Mouse (Mus musculus) forebrain, embryonic 13.5 days (tissue): ENCODE measurements around the gene Nmral1. TPM values are rescaled to one million over a fixed set of nuclear protein-coding genes. Genes with fewer than 3 reads are reported as not detected.
"Not testable (repeated sequence)": the region's sequence is repeated elsewhere in the genome, so short reads cannot be mapped to it uniquely, and the experiment has no call there.

Source experiments
- ATAC-seq: fragments of 200-750 bp; cut with Nextera tagmentation; 2 replicates; pipeline ENCODE4 v1.8.0; 2017
- H3K27ac ChIP-seq: fragments of 300-500 bp; sonication (generic); 2 replicates; pipeline ENCODE4 v1.5.1; 2015; ENCODE audit warnings: inconsistent platforms, mild to moderate bottlenecking, moderate library complexity
- H3K27me3 ChIP-seq: fragments of 300-500 bp; sonication (generic); 2 replicates; pipeline ENCODE4 v1.6.1; 2015; ENCODE audit warnings: mild to moderate bottlenecking, inconsistent platforms
- H3K36me3 ChIP-seq: fragments of 300-500 bp; sonication (generic); 2 replicates; pipeline ENCODE4 v1.6.1; 2015; ENCODE audit warnings: mild to moderate bottlenecking, inconsistent platforms; ENCODE audit not compliant: poor library complexity, severe bottlenecking
- H3K4me1 ChIP-seq: fragments of 300-500 bp; sonication (generic); 2 replicates; pipeline ENCODE4 v1.6.1; 2015; ENCODE audit warnings: inconsistent platforms
- H3K4me2 ChIP-seq: fragments of 300-500 bp; sonication (generic); 2 replicates; pipeline ENCODE4 v1.6.1; 2015; ENCODE audit warnings: inconsistent platforms, mild to moderate bottlenecking, moderate library complexity
- H3K4me3 ChIP-seq: fragments of 300-500 bp; sonication (generic); 2 replicates; pipeline ENCODE4 v1.5.1; 2015; ENCODE audit warnings: mild to moderate bottlenecking, inconsistent platforms
- H3K9ac ChIP-seq: fragments of 300-500 bp; sonication (generic); 2 replicates; pipeline ENCODE4 v1.6.1; 2015; ENCODE audit warnings: mild to moderate bottlenecking, inconsistent platforms
- H3K9me3 ChIP-seq: fragments of 300-500 bp; sonication (generic); replicated peaks from 2 replicates; pipeline ENCODE4 v1.6.1; 2016; ENCODE audit warnings: inconsistent platforms
- WGBS: fragments of 180-500 bp; shearing (Covaris S2); methylation state at CpG from one replicate; pipeline ENCODE4 v1.1.7; 2015; 5-methylcytosine and 5-hydroxymethylcytosine counted together
- polyA plus RNA-seq: library from polyadenylated mRNA; unstranded; fragments of >200 nt; fragmentation: Nextera tagmentation; extraction: Ambion mirVana; gene quantifications from 2 replicates; pipeline ENCODE4 v1.2.1, GENCODE M21; 2015

Nmral1 gene
- polyA plus RNA-seq, result 158 and 173 TPM in 2 replicates

GRCm38 (mm10) chr16:4718753-4719518 is at the start of gene Nmral1:
Gene Nmral1, minus strand, starts transcription at chr16:4719356.
- Histone ChIP-seq H3K36me3 (peaks cover 28% of the 10 kb centered on the region), H3K27ac (peak within 1 kb of the TSS; percentile 87), H3K4me2 (peak within 1 kb of the TSS; percentile 76), H3K4me1 (peaks cover 8% of the 10 kb centered on the region), H3K9ac (peak within 1 kb of the TSS; percentile 81), H3K27me3 (no peaks in the 10 kb centered on the region), H3K4me3 (peak within 1 kb of the TSS; percentile 62), H3K9me3 (no peaks in the 10 kb centered on the region)
- peak; percentile 93 for ATAC-seq
- 9% methylated on average over 33 of the region's 33 CpGs for WGBS

GRCm38 (mm10) chr16:4768719-4769118 is 49.6 kb upstream of the Nmral1 start:
- Histone ChIP-seq H3K9me3 (no peaks in the 10 kb centered on the region), H3K9ac (no peak overlapping the region), H3K27me3 (no peaks in the 10 kb centered on the region), H3K27ac (no peak overlapping the region), H3K4me1 (peaks cover 7% of the 10 kb centered on the region), H3K36me3 (peaks cover 75% of the 10 kb centered on the region), H3K4me2 (no peak overlapping the region), H3K4me3 (no peak overlapping the region)
- ATAC-seq, result no peak
- WGBS, result 96% methylated on average over 5 of the region's 5 CpGs

GRCm38 (mm10) chr16:4767012-4767790 is 48.0 kb upstream of the Nmral1 start:
- no peak overlapping the region for H3K27ac ChIP-seq
- peaks cover 76% of the 10 kb centered on the region for H3K36me3 ChIP-seq
- no peak overlapping the region for H3K4me3 ChIP-seq
- no peak for ATAC-seq
- H3K27me3 ChIP-seq, result no peaks in the 10 kb centered on the region
- H3K4me1 ChIP-seq, result no peaks in the 10 kb centered on the region
- H3K9ac ChIP-seq, result no peak overlapping the region
- WGBS, result 87% methylated on average over 6 of the region's 6 CpGs
- H3K4me2 ChIP-seq, result no peak overlapping the region
- no peaks in the 10 kb centered on the region for H3K9me3 ChIP-seq

- Histone ChIP-seq H3K27ac (no peak overlapping the region), H3K36me3 (peaks cover 74% of the 10 kb centered on the region), H3K9ac (no peak overlapping the region), H3K27me3 (no peaks in the 10 kb centered on the region), H3K4me2 (no peak overlapping the region), H3K9me3 (no peaks in the 10 kb centered on the region), H3K4me1 (no peaks in the 10 kb centered on the region), H3K4me3 (no peak overlapping the region)
- 89% methylated on average over 2 of the region's 2 CpGs for WGBS
- no peak for ATAC-seq
These were observed 46.7 kb upstream of the Nmral1 start for GRCm38 (mm10) chr16:4765852-4766251.

- Histone ChIP-seq H3K27ac (no peak overlapping the region), H3K27me3 (no peaks in the 10 kb centered on the region), H3K9me3 (no peaks in the 10 kb centered on the region), H3K4me3 (no peak overlapping the region), H3K4me1 (no peaks in the 10 kb centered on the region), H3K4me2 (no peak overlapping the region), H3K36me3 (peaks cover 48% of the 10 kb centered on the region), H3K9ac (no peak overlapping the region)
- 41% methylated on average over 2 of the region's 2 CpGs for WGBS
- no peak for ATAC-seq
These were observed 44.1 kb upstream of the Nmral1 start for GRCm38 (mm10) chr16:4763276-4763675.

GRCm38 (mm10) chr16:4762437-4762836 is 43.3 kb upstream of the Nmral1 start:
- ATAC-seq, result no peak
- WGBS, result 89% methylated on average over 4 of the region's 4 CpGs

GRCm38 (mm10) chr16:4756660-4757335 is 37.6 kb upstream of the Nmral1 start:
- H3K9me3 ChIP-seq, H3K27me3 ChIP-seq, H3K36me3 ChIP-seq, H3K4me1 ChIP-seq: not testable (repeated sequence)
- peak overlapping the region; percentile 40 for H3K4me3 ChIP-seq
- peak overlapping the region; percentile 48 for H3K4me2 ChIP-seq
- 6% methylated on average over 33 of the region's 42 CpGs for WGBS
- peak overlapping the region; percentile 53; the same call in 1 of the 2 replicates for H3K9ac ChIP-seq
- peak overlapping the region; percentile 60 for H3K27ac ChIP-seq
- peak; percentile 90 for ATAC-seq

More at GRCm38 (mm10) chr16:4762437-4762836, 43.3 kb upstream of the Nmral1 start:
- H3K27ac ChIP-seq, result no peak overlapping the region
- H3K4me2 ChIP-seq, result no peak overlapping the region
- H3K9me3 ChIP-seq, result no peaks in the 10 kb centered on the region
- no peaks in the 10 kb centered on the region for H3K27me3 ChIP-seq
- no peak overlapping the region for H3K4me3 ChIP-seq
- peaks cover 40% of the 10 kb centered on the region for H3K36me3 ChIP-seq
- no peak overlapping the region for H3K9ac ChIP-seq
- peaks cover 1% of the 10 kb centered on the region; the same call in 1 of the 2 replicates for H3K4me1 ChIP-seq

- ATAC-seq, result no peak
- 0 out of 2 replicates have a peak, but pooled peaks cover 4% of the 10 kb centered on the region for H3K36me3 ChIP-seq
- 88% methylated on average over 3 of the region's 3 CpGs for WGBS
These were observed 34.9 kb upstream of the Nmral1 start for GRCm38 (mm10) chr16:4754045-4754444.

GRCm38 (mm10) chr16:4752155-4752554 is 33.0 kb upstream of the Nmral1 start:
- no peak overlapping the region for H3K4me2 ChIP-seq
- 89% methylated on average over 3 of the region's 3 CpGs for WGBS
- no peaks in the 10 kb centered on the region for H3K27me3 ChIP-seq
- H3K27ac ChIP-seq, result no peak overlapping the region
- peaks cover 1% of the 10 kb centered on the region; the same call in 1 of the 2 replicates for H3K4me1 ChIP-seq
- H3K9me3 ChIP-seq, result no peaks in the 10 kb centered on the region
- H3K36me3 ChIP-seq, result 0 out of 2 replicates have a peak, but pooled peaks cover 4% of the 10 kb centered on the region
- no peak for ATAC-seq
- H3K4me3 ChIP-seq, result no peak overlapping the region
- H3K9ac ChIP-seq, result no peak overlapping the region

More at GRCm38 (mm10) chr16:4754045-4754444, 34.9 kb upstream of the Nmral1 start:
- Histone ChIP-seq H3K27ac (no peak overlapping the region), H3K9ac (no peak overlapping the region), H3K4me1 (peaks cover 6% of the 10 kb centered on the region; the same call in 1 of the 2 replicates), H3K27me3 (no peaks in the 10 kb centered on the region), H3K9me3 (no peaks in the 10 kb centered on the region), H3K4me3 (no peak overlapping the region), H3K4me2 (no peak overlapping the region)

- WGBS, result 100% methylated on average over 1 of the region's 1 CpGs
These were observed 23.0 kb upstream of the Nmral1 start for GRCm38 (mm10) chr16:4742186-4742585.

GRCm38 (mm10) chr16:4739994-4740393 is 20.8 kb upstream of the Nmral1 start:
- H3K4me1 ChIP-seq, result no peaks in the 10 kb centered on the region
- no peak overlapping the region for H3K4me3 ChIP-seq
- no peak overlapping the region for H3K9ac ChIP-seq
- no peak overlapping the region for H3K4me2 ChIP-seq
- H3K9me3 ChIP-seq, result no peaks in the 10 kb centered on the region; the same call in 1 of the 2 replicates
- H3K27ac ChIP-seq, result no peak overlapping the region
- no peaks in the 10 kb centered on the region for H3K27me3 ChIP-seq
- no peak for ATAC-seq
- 92% methylated on average over 2 of the region's 2 CpGs for WGBS
- H3K36me3 ChIP-seq, result 0 out of 2 replicates have a peak, but pooled peaks cover 7% of the 10 kb centered on the region

More at GRCm38 (mm10) chr16:4742186-4742585, 23.0 kb upstream of the Nmral1 start:
- H3K27ac ChIP-seq, result no peak overlapping the region
- H3K36me3 ChIP-seq, result 0 out of 2 replicates have a peak, but pooled peaks cover 7% of the 10 kb centered on the region
- no peaks in the 10 kb centered on the region for H3K27me3 ChIP-seq
- ATAC-seq, result no peak
- no peak overlapping the region for H3K4me2 ChIP-seq
- H3K9ac ChIP-seq, result no peak overlapping the region
- no peak overlapping the region for H3K4me3 ChIP-seq
- H3K4me1 ChIP-seq, result no peaks in the 10 kb centered on the region
- no peaks in the 10 kb centered on the region; the same call in 1 of the 2 replicates for H3K9me3 ChIP-seq
